Mouse (Mus musculus) C2C12 (cell line): ENCODE data around the gene Cd96.

Experiments
- CEBPB ChIP-seq: IDR thresholded peaks from one replicate; pipeline ENCODE4 v1.6.1; 2011; ENCODE audit warnings: low read depth, mild to moderate bottlenecking, control low read depth, moderate library complexity
- CTCF ChIP-seq: IDR thresholded peaks from one replicate; pipeline ENCODE4 v1.5.1; 2011; ENCODE audit not compliant: control insufficient read depth, insufficient read depth, insufficient read length
- FOSL1 ChIP-seq: IDR thresholded peaks from one replicate; pipeline ENCODE4 v1.8.0; 2011; ENCODE audit warnings: mild to moderate bottlenecking, low read length; ENCODE audit not compliant: poor library complexity, insufficient read depth, severe bottlenecking
- MAX ChIP-seq: IDR thresholded peaks from one replicate; pipeline ENCODE4 v1.6.1; 2011; ENCODE audit warnings: mild to moderate bottlenecking, control low read depth
- MYOD1 ChIP-seq: IDR thresholded peaks from one replicate; pipeline ENCODE4 v1.6.1; 2011; ENCODE audit warnings: low read depth; ENCODE audit not compliant: control insufficient read depth, insufficient read length
- MYOG ChIP-seq: IDR thresholded peaks from one replicate; pipeline ENCODE4 v1.6.1; 2011; ENCODE audit not compliant: control insufficient read depth, insufficient read length; ENCODE audit errors: extremely low read depth
- USF1 ChIP-seq: IDR thresholded peaks from one replicate; pipeline ENCODE4 v1.6.1; 2011; ENCODE audit warnings: low read depth, mild to moderate bottlenecking, control low read depth, moderate library complexity

DNA sequence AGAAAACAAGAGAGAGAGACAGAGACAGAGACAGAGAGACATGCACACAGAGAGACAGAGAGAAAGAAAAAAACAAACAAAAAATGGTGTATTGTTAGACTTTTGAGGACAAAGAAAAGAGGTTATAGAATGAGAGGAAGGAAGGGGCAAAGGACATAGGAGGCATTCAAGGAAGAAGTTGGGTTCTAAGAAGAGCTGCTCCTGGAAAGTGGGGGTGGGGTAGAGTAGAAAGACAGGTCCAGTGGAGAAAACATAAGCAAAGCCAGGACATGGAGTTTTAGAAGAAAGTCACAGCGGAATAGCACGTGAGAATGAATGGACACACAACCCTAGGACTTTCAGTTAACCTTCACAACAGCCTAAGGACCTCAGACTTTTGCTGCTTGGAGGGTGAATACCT, 99.7 kb downstream of the Cd96 start:
- TF ChIP-seq CTCF: no peak
- TF ChIP-seq MAX: no peak
- no peak for TF ChIP-seq USF1
- TF ChIP-seq CEBPB: no peak
- no peak for TF ChIP-seq MYOG
- no peak for TF ChIP-seq MYOD1
- no peak for TF ChIP-seq FOSL1
